Mouse (Mus musculus) right cerebral cortex, postnatal 14 days (tissue): Measurements from ENCODE around the gene Olfr325.
A peak's percentile ranks its signal among the peaks of the same experiment; 100 is the strongest.
"Not testable (repeated sequence)": the region's sequence is repeated elsewhere in the genome, so short reads cannot be mapped to it uniquely, and the experiment has no call there.

Experiments used
- DNase-seq: peaks from one replicate; pipeline ENCODE4 v3.0.0; 2022

Gene Olfr325

GRCm38 (mm10) chr11:58577430-58577829, at the start of gene Olfr325:
TSS of gene Olfr325 (plus strand) at chr11:58577730.
- no peak for DNase-seq

GRCm38 (mm10) chr11:58534736-58535135, 42.8 kb upstream of the Olfr325 start, which contains the start of gene Olfr330:
TSS of gene Olfr330 (minus strand) at chr11:58534836.
- DNase-seq: not testable (repeated sequence)

- DNase-seq: no peak
These were observed 31.2 kb upstream of the Olfr325 start, which contains the start of gene Olfr329-ps for GRCm38 (mm10) chr11:58546322-58546721. TSS of gene Olfr329-ps (minus strand) at chr11:58546422.

GRCm38 (mm10) chr11:58555536-58555935, 22.0 kb upstream of the Olfr325 start, which contains the start of gene Olfr328:
TSS of gene Olfr328 (minus strand) at chr11:58555636.
- no peak for DNase-seq

- no peak for DNase-seq
These were observed 7.1 kb upstream of the Olfr325 start, which contains the start of gene Olfr224 for GRCm38 (mm10) chr11:58570405-58570804. TSS of gene Olfr224 (minus strand) at chr11:58570553.

- no peak for DNase-seq
These were observed 1.1 kb downstream of the Olfr325 start for GRCm38 (mm10) chr11:58578636-58579035.

- peak; percentile 25 for DNase-seq
These were observed 10.4 kb downstream of the Olfr325 start for GRCm38 (mm10) chr11:58587898-58588348.

GRCm38 (mm10) chr11:58588620-58589250, 11.2 kb downstream of the Olfr325 start:
- DNase-seq: no peak

GRCm38 (mm10) chr11:58594814-58595213, 17.3 kb downstream of the Olfr325 start, which contains the start of gene Olfr324:
TSS of gene Olfr324 (plus strand) at chr11:58595114.
- DNase-seq: no peak

- no peak for DNase-seq
These were observed 20.3 kb downstream of the Olfr325 start for GRCm38 (mm10) chr11:58597837-58598236.

- no peak for DNase-seq
These were observed 24.5 kb downstream of the Olfr325 start for GRCm38 (mm10) chr11:58602062-58602461.

GRCm38 (mm10) chr11:58602800-58603560, 25.4 kb downstream of the Olfr325 start:
- no peak for DNase-seq

GRCm38 (mm10) chr11:58604688-58605087, 27.2 kb downstream of the Olfr325 start:
- DNase-seq: no peak

GRCm38 (mm10) chr11:58605228-58605627, 27.7 kb downstream of the Olfr325 start:
- DNase-seq: no peak

GRCm38 (mm10) chr11:58606177-58606919, 28.8 kb downstream of the Olfr325 start:
- DNase-seq: no peak

GRCm38 (mm10) chr11:58607030-58607429, 29.5 kb downstream of the Olfr325 start:
- DNase-seq: no peak

GRCm38 (mm10) chr11:58613359-58613758, 35.8 kb downstream of the Olfr325 start:
- no peak for DNase-seq

- no peak for DNase-seq
These were observed 37.0 kb downstream of the Olfr325 start for GRCm38 (mm10) chr11:58614526-58614925.

GRCm38 (mm10) chr11:58615975-58616374, 38.4 kb downstream of the Olfr325 start, which contains the start of gene 2210407C18Rik:
TSS of gene 2210407C18Rik (minus strand) at chr11:58616075.
- no peak for DNase-seq

- DNase-seq: no peak
These were observed 40.8 kb downstream of the Olfr325 start for GRCm38 (mm10) chr11:58618369-58618768.

- no peak for DNase-seq
These were observed 41.3 kb downstream of the Olfr325 start for GRCm38 (mm10) chr11:58618793-58619192.

- no peak for DNase-seq
These were observed 48.6 kb downstream of the Olfr325 start for GRCm38 (mm10) chr11:58626146-58626545.

- no peak for DNase-seq
These were observed 52.9 kb downstream of the Olfr325 start, which contains the start of gene Olfr323 for GRCm38 (mm10) chr11:58630401-58630800. TSS of gene Olfr323 (minus strand) at chr11:58630501.
